28 mouse cellular contexts compared by ENCODE assay signal in the genomic region with DNA sequence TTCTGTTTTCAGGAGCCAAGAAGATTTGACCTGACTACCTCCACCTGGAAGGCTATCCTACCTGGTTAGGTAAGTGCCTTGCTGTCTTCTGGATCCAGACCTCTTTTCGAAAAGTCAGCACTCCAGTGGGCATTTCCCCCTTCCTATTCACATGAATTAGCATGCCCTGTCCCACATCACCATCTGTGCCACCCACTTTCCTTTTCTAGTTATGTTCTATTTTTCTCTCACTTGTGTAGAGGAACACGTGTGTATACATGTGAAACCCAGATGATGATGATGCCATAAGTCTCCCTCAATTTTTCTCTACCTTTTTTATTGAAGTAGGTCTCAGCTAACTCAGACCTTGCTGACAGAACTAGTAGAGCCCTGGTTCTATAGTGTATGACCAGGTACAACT. TPM values are rescaled to one million over a fixed set of nuclear protein-coding genes. Genes with fewer than 3 reads are reported as not detected.
"Had no signal": no experiment of that assay in that cellular context is flagged by ENCODE, and none has a peak within 500 bp of the region (broad histone marks: within the 10 kb centered on the region; RNA-seq: fewer than 3 reads in every experiment).

No protein-coding gene starts in this region.

- DNase-seq: gastrocnemius, postnatal 14 days; gastrocnemius, postnatal 36 days; heart, adult 11 months; heart, adult 2 months; heart, postnatal 14 days; heart, postnatal 36 days; kidney, adult 11 months; kidney, adult 2 months; kidney, adult 9 months; kidney, postnatal 14 days; kidney, postnatal 36 days; layer of hippocampus, postnatal 36 days; left cerebral cortex, postnatal 4 days had no signal

- H3K27ac ChIP-seq: heart, adult 2 months; heart, embryonic 13.5 days; heart, embryonic 15.5 days; hindbrain, embryonic 13.5 days; hindbrain, embryonic 15.5 days; hindbrain, postnatal 0 days; kidney, embryonic 15.5 days; kidney, postnatal 0 days; left cerebral cortex, adult 2 months; limb, embryonic 13.5 days; limb, embryonic 15.5 days; liver, embryonic 12.5 days; liver, embryonic 14.5 days had no signal

- H3K4me3 ChIP-seq: heart, adult 2 months; heart, embryonic 13.5 days; heart, embryonic 15.5 days; hindbrain, embryonic 13.5 days; hindbrain, embryonic 15.5 days; kidney, embryonic 15.5 days; left cerebral cortex, adult 2 months; limb, embryonic 13.5 days; limb, embryonic 15.5 days; liver, embryonic 12.5 days had no signal

RNA-seq across cellular contexts. Expression of a gene that starts 11.3 kb away (rescaled TPM):
- total RNA-seq: gastrocnemius, adult 18-20 months; gastrocnemius, postnatal 36 days; hematopoietic stem cell, adult 5-6 weeks; liver, adult 2 months had no signal
